In the genomic region with DNA sequence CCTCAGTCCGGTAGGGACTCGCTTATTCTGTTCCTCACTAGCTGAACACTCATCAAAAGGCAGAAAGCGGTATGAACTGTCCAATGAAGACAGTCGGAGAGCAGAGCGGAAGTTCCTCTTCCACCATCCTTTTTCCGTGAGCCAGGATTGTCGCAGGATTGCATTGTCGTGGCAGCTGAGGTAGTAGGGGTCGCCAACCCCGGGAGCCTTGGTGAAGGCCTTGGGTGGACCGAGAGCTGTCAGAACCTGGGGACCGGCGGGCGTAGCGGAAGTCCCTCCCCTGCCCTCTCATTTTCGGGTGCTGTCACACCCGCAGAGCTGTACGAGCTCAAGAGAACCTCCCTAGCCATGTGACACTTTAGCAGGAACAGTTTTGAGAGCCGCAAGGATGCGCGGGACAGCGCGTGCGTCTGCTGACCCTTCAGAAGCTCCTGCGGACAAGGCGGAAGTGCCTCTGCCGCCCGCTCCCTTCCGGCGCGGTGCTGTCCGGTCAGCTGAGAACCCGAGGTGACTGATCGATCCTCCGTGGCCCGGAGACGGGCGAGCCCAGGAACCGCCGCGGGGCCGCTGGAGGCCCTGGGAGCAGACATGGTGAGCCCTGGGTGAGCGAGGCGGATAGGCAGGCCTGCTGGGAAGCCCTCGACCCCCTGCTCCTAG, we compare ENCODE assay signal across 8 mouse cellular contexts. TPM values are rescaled to one million over a fixed set of nuclear protein-coding genes. Genes with fewer than 3 reads are reported as not detected.
DNase-seq lines count a peak whose midpoint lies in the region; ATAC-seq and TF ChIP-seq lines count a peak whose summit lies in the region.

A gene (plus strand): TSS at position 402 of the 657 bp plus-strand sequence.

- peak within 1 kb of the TSS; percentile 69 for H3K9ac ChIP-seq in lung, embryonic 14.5 days

- peak; percentile 98 for ATAC-seq in lung, embryonic 14.5 days (ENCODE audit: insufficient read depth)
- peak; percentile 84 for ATAC-seq in neutrophil, adult 5-6 weeks (ENCODE audit: extremely low read depth, insufficient number of reproducible peaks, low FRiP score, poor library complexity, severe bottlenecking)

- peaks cover 15% of the 10 kb centered on the region for H3K36me3 ChIP-seq in lung, embryonic 14.5 days (ENCODE audit: insufficient read depth)

- H3K27me3 ChIP-seq in lung, embryonic 14.5 days (ENCODE audit: insufficient read depth, low read length) = no peaks in the 10 kb centered on the region

- no peak for TF ChIP-seq CTCF in lung, embryonic 14.5 days (IDR thresholded peaks at IDR 0.05; ENCODE audit: low read depth)

- H3K4me1 ChIP-seq in lung, embryonic 14.5 days (ENCODE audit: insufficient read depth) = no peaks in the 10 kb centered on the region

- WGBS in lung, embryonic 14.5 days = 3% methylated on average over 45 of the region's 45 CpGs

- DNase-seq in MEL-GATA-1-ER (ENCODE audit: extremely low read depth, low read depth) = peak; percentile 56
- DNase-seq in cerebellum, adult 9-10 months = peak; percentile 77
- DNase-seq in forelimb bud, embryonic 11.5 days (ENCODE audit: low read depth, low spot score) = peak; percentile 29
- DNase-seq in heart, postnatal 4 days = peak; percentile 70
- peak; percentile 60 to 64 for DNase-seq in layer of hippocampus, adult 8-10 months (ENCODE audit: low spot score in 2 of 2)
- peak; percentile 86 for DNase-seq in lung, embryonic 14.5 days
- DNase-seq in testis, postnatal 14 days (ENCODE audit: low spot score) = peak; percentile 72

- H3K4me2 ChIP-seq in lung, embryonic 14.5 days = peak within 1 kb of the TSS; percentile 68

- peak within 1 kb of the TSS; percentile 61 for H3K4me3 ChIP-seq in lung, embryonic 14.5 days (ENCODE audit: low read depth, low read length)

- peaks cover 15% of the 10 kb centered on the region for H3K9me3 ChIP-seq in lung, embryonic 14.5 days (ENCODE audit: low read depth, low read length)

- peak within 1 kb of the TSS; percentile 19; the same call in 1 of the 2 replicates for H3K27ac ChIP-seq in lung, embryonic 14.5 days (ENCODE audit: low read depth)

RNA-seq across cellular contexts. Expression of the gene that starts here (rescaled TPM):
- total RNA-seq in heart, postnatal 4 days (2021) = 1 to 10 TPM; 6.8 to 7.3 TPM
- 10 to 100 TPM in 2 of 4 experiments, 1 to 10 TPM in 2; 8.2 to 12.4 (median 9.8) TPM for total RNA-seq in layer of hippocampus, adult 8-10 months (2022)
- 7.1 and 8.2 TPM in 2 replicates for polyA plus RNA-seq in lung, embryonic 14.5 days (2014; fragmentation: Nextera tagmentation; extraction: Ambion mirVana)
- 12.4 and 14.2 TPM in 2 replicates for total RNA-seq in neutrophil, adult 5-6 weeks (2017)

Comparison
In these comparisons a context has a peak if more than half of its experiments do, and no peak if none do; other contexts are left out.
1. Peak in every context shown above with its lines: DNase-seq, ATAC-seq, H3K4me3 ChIP-seq and H3K27ac ChIP-seq.
2. DNase-seq: peak in every context shown above with its lines; median percentile 86 in lung, embryonic 14.5 days; 77 in cerebellum, adult 9-10 months; 72 in testis, postnatal 14 days; 70 in heart, postnatal 4 days; 62 in layer of hippocampus, adult 8-10 months; 56 in MEL-GATA-1-ER; 29 in forelimb bud, embryonic 11.5 days.